Mouse (Mus musculus): ENCODE measurements at regions not wholly inside any gene's neighbourhood (a gene's known extent, or its start where the extent isn't known, plus 50 kb on each side); places are given as distances from the start of the nearest gene placed in this dataset.

GRCm38 (mm10) chr3:152006747-152007146 is 159.3 kb downstream of the Gipc2 start:
- no peak overlapping the region for H3K9ac ChIP-seq (ENCODE audit: low read length)
- H3K36me3 ChIP-seq (ENCODE audit: control insufficient read depth, insufficient read depth, low read length), result no peaks in the 10 kb centered on the region
- DNase-seq (ENCODE audit: low spot score) (no peak), ATAC-seq (replicated peaks; ENCODE audit: low FRiP score, low TSS enrichment, low read depth) (no peak)
- H3K4me1 ChIP-seq (replicated peaks; ENCODE audit: control insufficient read depth, insufficient read depth, low read length), result no peaks in the 10 kb centered on the region
- no peak overlapping the region for H3K4me2 ChIP-seq (ENCODE audit: low read length)
- H3K4me3 ChIP-seq (ENCODE audit: low read depth, low read length), result no peak overlapping the region
- no peaks in the 10 kb centered on the region for H3K27me3 ChIP-seq (replicated peaks; ENCODE audit: control insufficient read depth, insufficient read depth, low read length)
- 48% methylated on average over 4 of the region's 4 CpGs for WGBS
- no peaks in the 10 kb centered on the region for H3K9me3 ChIP-seq (ENCODE audit: control insufficient read depth, low read length)
- H3K27ac ChIP-seq (ENCODE audit: low read depth), result no peak overlapping the region

GRCm38 (mm10) chr3:152005366-152006025 is 160.5 kb downstream of the Gipc2 start:
- Histone ChIP-seq H3K4me3 (ENCODE audit: low read depth, low read length) (no peak overlapping the region), H3K27ac (ENCODE audit: low read depth) (no peak overlapping the region), H3K27me3 (replicated peaks; ENCODE audit: control insufficient read depth, insufficient read depth, low read length) (no peaks in the 10 kb centered on the region), H3K4me2 (ENCODE audit: low read length) (no peak overlapping the region), H3K36me3 (ENCODE audit: control insufficient read depth, insufficient read depth, low read length) (no peaks in the 10 kb centered on the region), H3K9ac (ENCODE audit: low read length) (no peak overlapping the region), H3K9me3 (ENCODE audit: control insufficient read depth, low read length) (no peaks in the 10 kb centered on the region), H3K4me1 (replicated peaks; ENCODE audit: control insufficient read depth, insufficient read depth, low read length) (no peaks in the 10 kb centered on the region)
- no peak for DNase-seq (ENCODE audit: low spot score)
- WGBS, result 86% methylated on average over 3 of the region's 3 CpGs
- no peak for ATAC-seq (replicated peaks; ENCODE audit: low FRiP score, low TSS enrichment, low read depth)

DNA sequence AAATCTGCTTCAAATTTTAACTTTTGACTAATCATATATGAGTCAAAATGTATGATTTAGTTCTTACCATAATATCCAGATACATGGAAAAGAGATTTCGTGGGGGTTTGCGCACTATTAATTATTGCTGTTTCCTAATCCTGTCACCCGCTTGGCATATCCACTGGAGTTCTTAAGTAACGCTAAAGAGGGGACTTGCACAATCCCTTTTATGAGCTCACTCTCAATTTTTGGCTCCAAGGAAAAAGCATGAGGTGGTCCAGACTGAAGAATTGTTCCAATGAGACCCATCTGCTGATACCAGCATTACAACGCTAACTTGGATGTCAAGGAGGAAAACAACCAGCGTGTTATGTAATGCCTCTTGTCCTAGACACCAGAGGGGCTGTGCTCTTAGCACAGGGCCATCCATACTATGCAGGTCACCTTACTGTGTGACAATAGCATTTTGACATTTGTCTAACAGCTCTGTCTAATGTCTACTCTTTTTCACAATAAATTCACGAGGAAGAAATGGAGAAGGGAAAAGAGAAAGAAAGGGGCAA is 161.5 kb downstream of the Gipc2 start:
- WGBS, result 83% methylated on average over 7 of the region's 7 CpGs
- Histone ChIP-seq H3K4me2 (ENCODE audit: low read length) (no peak overlapping the region), H3K4me1 (replicated peaks; ENCODE audit: control insufficient read depth, insufficient read depth, low read length) (no peaks in the 10 kb centered on the region), H3K9me3 (ENCODE audit: control insufficient read depth, low read length) (no peaks in the 10 kb centered on the region), H3K27me3 (replicated peaks; ENCODE audit: control insufficient read depth, insufficient read depth, low read length) (no peaks in the 10 kb centered on the region), H3K27ac (ENCODE audit: low read depth) (no peak overlapping the region), H3K36me3 (ENCODE audit: control insufficient read depth, insufficient read depth, low read length) (no peaks in the 10 kb centered on the region), H3K4me3 (ENCODE audit: low read depth, low read length) (no peak overlapping the region), H3K9ac (ENCODE audit: low read length) (no peak overlapping the region)
- no peak for DNase-seq (ENCODE audit: low spot score)
- ATAC-seq (replicated peaks; ENCODE audit: low FRiP score, low TSS enrichment, low read depth), result no peak

DNA sequence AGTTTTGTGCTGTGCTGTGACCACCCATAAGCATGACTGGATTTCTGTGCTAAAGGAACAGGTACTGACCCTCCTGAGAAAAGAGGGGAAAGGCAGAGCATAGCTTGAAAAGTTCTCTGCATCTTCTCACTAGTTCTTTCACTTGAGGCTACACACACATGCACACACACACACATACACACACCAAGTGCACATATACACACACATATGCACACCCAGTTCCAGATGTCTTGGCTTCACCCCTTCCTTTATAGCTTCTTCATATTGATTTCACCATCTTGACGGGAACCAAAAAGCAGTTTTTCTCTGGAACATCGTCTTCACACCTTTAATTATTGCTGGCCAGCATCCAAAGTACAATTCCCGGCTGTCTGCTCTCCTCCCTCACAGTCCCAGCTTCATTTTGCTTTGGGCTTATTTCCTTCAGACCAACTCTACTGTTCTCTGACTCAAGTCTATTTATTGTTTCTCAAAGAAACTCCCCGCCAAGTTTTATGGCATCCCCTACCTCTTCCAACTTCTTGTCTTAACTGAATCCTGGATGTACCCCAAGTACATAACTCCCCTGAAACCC is 160.2 kb upstream of the Ptgfr start:
- no peak for DNase-seq (ENCODE audit: low spot score)
- no peaks in the 10 kb centered on the region for H3K4me1 ChIP-seq (replicated peaks; ENCODE audit: control insufficient read depth, insufficient read depth, low read length)
- no peak overlapping the region for H3K4me2 ChIP-seq (ENCODE audit: low read length)
- no peaks in the 10 kb centered on the region for H3K9me3 ChIP-seq (ENCODE audit: control insufficient read depth, low read length)
- H3K9ac ChIP-seq (ENCODE audit: low read length), result no peak overlapping the region
- WGBS, result 83% methylated on average over 4 of the region's 4 CpGs
- H3K27ac ChIP-seq (ENCODE audit: low read depth), result no peak overlapping the region
- no peak for ATAC-seq (replicated peaks; ENCODE audit: low FRiP score, low TSS enrichment, low read depth)
- H3K4me3 ChIP-seq (ENCODE audit: low read depth, low read length), result no peak overlapping the region
- H3K27me3 ChIP-seq (replicated peaks; ENCODE audit: control insufficient read depth, insufficient read depth, low read length), result no peaks in the 10 kb centered on the region
- H3K36me3 ChIP-seq (ENCODE audit: control insufficient read depth, insufficient read depth, low read length), result no peaks in the 10 kb centered on the region

- Histone ChIP-seq H3K27ac (ENCODE audit: low read depth) (no peak overlapping the region), H3K27me3 (replicated peaks; ENCODE audit: control insufficient read depth, insufficient read depth, low read length) (no peaks in the 10 kb centered on the region), H3K9me3 (ENCODE audit: control insufficient read depth, low read length) (no peaks in the 10 kb centered on the region), H3K9ac (ENCODE audit: low read length) (no peak overlapping the region), H3K4me1 (replicated peaks; ENCODE audit: control insufficient read depth, insufficient read depth, low read length) (no peaks in the 10 kb centered on the region), H3K36me3 (ENCODE audit: control insufficient read depth, insufficient read depth, low read length) (no peaks in the 10 kb centered on the region), H3K4me2 (ENCODE audit: low read length) (no peak overlapping the region), H3K4me3 (ENCODE audit: low read depth, low read length) (no peak overlapping the region)
- 84% methylated on average over 4 of the region's 4 CpGs for WGBS
- no peak for ATAC-seq (replicated peaks; ENCODE audit: low FRiP score, low TSS enrichment, low read depth)
- DNase-seq (ENCODE audit: low spot score), result no peak
These were observed 159.7 kb upstream of the Ptgfr start for GRCm38 (mm10) chr3:151997111-151997510.

- Histone ChIP-seq H3K36me3 (ENCODE audit: control insufficient read depth, insufficient read depth, low read length) (no peaks in the 10 kb centered on the region), H3K27me3 (replicated peaks; ENCODE audit: control insufficient read depth, insufficient read depth, low read length) (no peaks in the 10 kb centered on the region), H3K4me3 (ENCODE audit: low read depth, low read length) (no peak overlapping the region), H3K9me3 (ENCODE audit: control insufficient read depth, low read length) (no peaks in the 10 kb centered on the region), H3K9ac (ENCODE audit: low read length) (no peak overlapping the region), H3K4me1 (replicated peaks; ENCODE audit: control insufficient read depth, insufficient read depth, low read length) (no peaks in the 10 kb centered on the region), H3K27ac (ENCODE audit: low read depth) (no peak overlapping the region), H3K4me2 (ENCODE audit: low read length) (no peak overlapping the region)
- no peak for DNase-seq (ENCODE audit: low spot score)
- 91% methylated on average over 1 of the region's 1 CpGs for WGBS
- ATAC-seq (replicated peaks; ENCODE audit: low FRiP score, low TSS enrichment, low read depth), result no peak
These were observed 150.8 kb upstream of the Ptgfr start for GRCm38 (mm10) chr3:151988221-151988620.

- no peaks in the 10 kb centered on the region for H3K27me3 ChIP-seq (replicated peaks; ENCODE audit: control insufficient read depth, insufficient read depth, low read length)
- H3K9me3 ChIP-seq (ENCODE audit: control insufficient read depth, low read length), result no peaks in the 10 kb centered on the region
- H3K27ac ChIP-seq (ENCODE audit: low read depth), result no peak overlapping the region
- DNase-seq (ENCODE audit: low spot score), result no peak
- no peaks in the 10 kb centered on the region for H3K36me3 ChIP-seq (ENCODE audit: control insufficient read depth, insufficient read depth, low read length)
- H3K4me2 ChIP-seq (ENCODE audit: low read length), result no peak overlapping the region
- no peak overlapping the region for H3K4me3 ChIP-seq (ENCODE audit: low read depth, low read length)
- no peaks in the 10 kb centered on the region for H3K4me1 ChIP-seq (replicated peaks; ENCODE audit: control insufficient read depth, insufficient read depth, low read length)
- no peak overlapping the region for H3K9ac ChIP-seq (ENCODE audit: low read length)
- ATAC-seq (replicated peaks; ENCODE audit: low FRiP score, low TSS enrichment, low read depth), result no peak
- 44% methylated on average over 1 of the region's 1 CpGs for WGBS
These were observed 140.7 kb upstream of the Ptgfr start for GRCm38 (mm10) chr3:151978136-151978535.

DNA sequence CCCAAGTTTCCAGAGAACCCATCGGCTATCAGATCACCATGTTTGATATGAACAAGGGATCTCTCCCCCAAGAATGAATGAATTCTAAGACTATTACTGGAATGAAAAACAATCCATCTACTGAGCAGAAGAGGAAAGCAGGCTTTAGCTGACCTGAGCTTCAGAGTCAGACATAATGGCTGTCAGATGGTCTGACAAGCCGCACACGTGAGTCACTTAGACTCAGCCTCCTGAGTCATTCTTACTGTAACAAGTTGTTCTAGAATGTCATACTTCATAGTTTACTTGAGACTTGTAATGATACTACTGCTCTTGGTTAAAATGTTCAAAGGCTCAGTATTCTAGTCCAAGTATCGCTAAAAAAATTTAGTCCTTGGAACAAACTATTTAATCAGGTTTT is 140.2 kb upstream of the Ptgfr start:
- no peak overlapping the region for H3K27ac ChIP-seq (ENCODE audit: low read depth)
- H3K4me1 ChIP-seq (replicated peaks; ENCODE audit: control insufficient read depth, insufficient read depth, low read length), result no peaks in the 10 kb centered on the region
- DNase-seq (ENCODE audit: low spot score), result no peak

DNA sequence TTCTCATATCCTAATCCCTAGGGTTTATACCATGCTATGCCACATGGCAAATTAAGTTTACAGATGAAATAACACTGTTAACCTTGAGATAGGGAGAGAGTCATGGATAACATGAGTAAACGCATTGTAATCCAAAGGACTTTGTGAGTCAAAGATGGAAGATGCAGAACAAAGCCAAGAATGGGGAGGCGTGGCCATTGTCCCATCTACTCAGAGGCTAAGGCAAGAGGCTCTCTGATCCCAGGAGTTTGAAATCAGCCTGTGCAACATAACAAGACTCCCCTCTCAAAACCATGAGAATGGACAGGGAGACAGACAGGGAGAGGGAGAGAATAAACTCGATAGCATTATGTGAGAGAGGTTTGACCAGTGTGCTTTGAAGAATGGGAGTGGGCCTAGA is 112.4 kb upstream of the Ptgfr start:
- no peak overlapping the region for H3K4me2 ChIP-seq (ENCODE audit: low read length)
- H3K9me3 ChIP-seq (ENCODE audit: control insufficient read depth, low read length), result no peaks in the 10 kb centered on the region
- no peak overlapping the region for H3K4me3 ChIP-seq (ENCODE audit: low read depth, low read length)
- no peak for DNase-seq (ENCODE audit: low spot score)
- 93% methylated on average over 3 of the region's 3 CpGs for WGBS
- H3K27me3 ChIP-seq (replicated peaks; ENCODE audit: control insufficient read depth, insufficient read depth, low read length), result no peaks in the 10 kb centered on the region
- H3K4me1 ChIP-seq (replicated peaks; ENCODE audit: control insufficient read depth, insufficient read depth, low read length), result no peaks in the 10 kb centered on the region
- no peak overlapping the region for H3K9ac ChIP-seq (ENCODE audit: low read length)
- H3K36me3 ChIP-seq (ENCODE audit: control insufficient read depth, insufficient read depth, low read length), result no peaks in the 10 kb centered on the region
- no peak overlapping the region for H3K27ac ChIP-seq (ENCODE audit: low read depth)
- ATAC-seq (replicated peaks; ENCODE audit: low FRiP score, low TSS enrichment, low read depth), result no peak

More for the DNA sequence above, 140.2 kb upstream of the Ptgfr start:
- no peak overlapping the region for H3K4me2 ChIP-seq (ENCODE audit: low read length)
- ATAC-seq (replicated peaks; ENCODE audit: low FRiP score, low TSS enrichment, low read depth), result no peak
- WGBS, result 84% methylated on average over 4 of the region's 4 CpGs
- no peaks in the 10 kb centered on the region for H3K36me3 ChIP-seq (ENCODE audit: control insufficient read depth, insufficient read depth, low read length)
- H3K9me3 ChIP-seq (ENCODE audit: control insufficient read depth, low read length), result no peaks in the 10 kb centered on the region
- H3K4me3 ChIP-seq (ENCODE audit: low read depth, low read length), result no peak overlapping the region
- H3K9ac ChIP-seq (ENCODE audit: low read length), result no peak overlapping the region
- no peaks in the 10 kb centered on the region for H3K27me3 ChIP-seq (replicated peaks; ENCODE audit: control insufficient read depth, insufficient read depth, low read length)

Measured in intestine, embryonic 14.5 days (tissue).